Mouse (Mus musculus) layer of hippocampus, adult 2 months (tissue): Measurements from ENCODE around the gene Ctdspl. TPM values are rescaled to one million over a fixed set of nuclear protein-coding genes. Genes with fewer than 3 reads are reported as not detected.

ENCODE experiments used
- DNase-seq, 2 experiments: peaks; one replicate each; pipeline ENCODE4 v3.0.0; 2022; ENCODE audit warnings: low spot score in 2 of 2
- H3K27ac ChIP-seq: fragments of 200-600 bp; 2 replicates; pipeline ENCODE4 v1.8.1; 2022
- H3K4me3 ChIP-seq: fragments of 200-600 bp; 2 replicates; pipeline ENCODE4 v1.8.1; 2022; ENCODE audit warnings: mild to moderate bottlenecking
- CTCF ChIP-seq: fragments of 200-600 bp; conservative IDR thresholded peaks from 2 replicates; pipeline ENCODE4 v1.8.1; 2022; ENCODE audit warnings: antibody characterized with exemption, mild to moderate bottlenecking, moderate library complexity
- total RNA-seq, 2 experiments: library from RNA; stranded (reverse); gene quantifications; 2 replicates each; pipeline ENCODE4 v1.2.3; 2021

Gene Ctdspl
- total RNA-seq, 2 experiments from 2014 or later: 23.9 to 28.0 TPM

GRCm38 (mm10) chr9:118963149-118963548 lies 36.9 kb downstream of the Ctdspl start:
- no peak overlapping the region for H3K4me3 ChIP-seq
- no peak overlapping the region for H3K27ac ChIP-seq
- no peak for TF ChIP-seq CTCF
- no peak for DNase-seq

GRCm38 (mm10) chr9:118964263-118965034 lies 38.2 kb downstream of the Ctdspl start:
- TF ChIP-seq CTCF: no peak
- H3K4me3 ChIP-seq: no peak overlapping the region
- DNase-seq: no peak
- no peak overlapping the region for H3K27ac ChIP-seq

- no peak for DNase-seq
- Histone ChIP-seq H3K27ac (no peak overlapping the region), H3K4me3 (no peak overlapping the region)
- TF ChIP-seq CTCF: no peak
Observed at GRCm38 (mm10) chr9:118969810-118970209, 43.6 kb downstream of the Ctdspl start.

- no peak overlapping the region for H3K4me3 ChIP-seq
- DNase-seq: no peak
- TF ChIP-seq CTCF: no peak
- H3K27ac ChIP-seq: peak overlapping the region; percentile 80
Observed at GRCm38 (mm10) chr9:118973028-118973427, 46.8 kb downstream of the Ctdspl start.

- DNase-seq: no peak
- peak overlapping the region; percentile 80 for H3K27ac ChIP-seq
- H3K4me3 ChIP-seq: no peak overlapping the region
- no peak for TF ChIP-seq CTCF
Observed at GRCm38 (mm10) chr9:118973566-118973965, 47.3 kb downstream of the Ctdspl start.

GRCm38 (mm10) chr9:118974148-118974547 lies 47.9 kb downstream of the Ctdspl start:
- TF ChIP-seq CTCF: no peak
- no peak for DNase-seq
- Histone ChIP-seq H3K27ac (peak overlapping the region; percentile 80), H3K4me3 (no peak overlapping the region)

GRCm38 (mm10) chr9:118975211-118975671 lies 49.0 kb downstream of the Ctdspl start:
- no peak for TF ChIP-seq CTCF
- no peak for DNase-seq
- Histone ChIP-seq H3K4me3 (no peak overlapping the region), H3K27ac (peak overlapping the region; percentile 80; the same call in 1 of the 2 replicates)

- H3K27ac ChIP-seq: peak overlapping the region; percentile 51; the same call in 1 of the 2 replicates
- DNase-seq: no peak
Observed at GRCm38 (mm10) chr9:118975758-118976157, 49.5 kb downstream of the Ctdspl start.

GRCm38 (mm10) chr9:118976561-118976960 lies 50.3 kb downstream of the Ctdspl start:
- no peak for TF ChIP-seq CTCF
- DNase-seq: no peak
- peak overlapping the region; percentile 51; the same call in 1 of the 2 replicates for H3K27ac ChIP-seq
- H3K4me3 ChIP-seq: no peak overlapping the region

More at GRCm38 (mm10) chr9:118975758-118976157, 49.5 kb downstream of the Ctdspl start:
- H3K4me3 ChIP-seq: no peak overlapping the region
- no peak for TF ChIP-seq CTCF

- TF ChIP-seq CTCF: no peak
- Histone ChIP-seq H3K4me3 (no peak overlapping the region), H3K27ac (no peak overlapping the region)
- no peak for DNase-seq
Observed at GRCm38 (mm10) chr9:118977425-118977824, 51.2 kb downstream of the Ctdspl start.

GRCm38 (mm10) chr9:118980411-118980823 lies 54.2 kb downstream of the Ctdspl start:
- peak in 1 of 2 experiments; percentile 80 for DNase-seq
- no peak overlapping the region; the same call in 1 of the 2 replicates for H3K4me3 ChIP-seq
- no peak for TF ChIP-seq CTCF
- H3K27ac ChIP-seq: peak overlapping the region; percentile 92

- Histone ChIP-seq H3K4me3 (no peak overlapping the region), H3K27ac (no peak overlapping the region)
- no peak for DNase-seq
- no peak for TF ChIP-seq CTCF
Observed at GRCm38 (mm10) chr9:118984650-118985432, 58.6 kb downstream of the Ctdspl start.

GRCm38 (mm10) chr9:118986286-118986685 lies 60.0 kb downstream of the Ctdspl start:
- H3K27ac ChIP-seq: no peak overlapping the region
- no peak overlapping the region for H3K4me3 ChIP-seq
- DNase-seq: no peak
- TF ChIP-seq CTCF: no peak
